Mouse (Mus musculus) liver, embryonic 11.5 days (tissue): ENCODE measurements around the gene Nup214. TPM values are rescaled to one million over a fixed set of nuclear protein-coding genes. Genes with fewer than 3 reads are reported as not detected.

Experiments
- ATAC-seq: fragments of 200-750 bp; cut with Nextera tagmentation; replicated peaks from 2 replicates; pipeline ENCODE4 v1.8.0; 2017; ENCODE audit warnings: moderate number of reproducible peaks, mild to moderate bottlenecking, moderate TSS enrichment, moderate library complexity; ENCODE audit not compliant: low FRiP score
- DNase-seq: peaks from one replicate; pipeline ENCODE4 v3.0.0-alpha.2; 2017; ENCODE audit warnings: low spot score
- H3K27ac ChIP-seq: fragments of 300-500 bp; sonication (generic); 2 replicates; pipeline ENCODE4 v1.5.1; 2014; ENCODE audit warnings: mild to moderate bottlenecking, low read depth, low read length, control low read depth
- H3K27me3 ChIP-seq: fragments of 300-500 bp; sonication (generic); replicated peaks from 2 replicates; pipeline ENCODE4 v1.6.1; 2014; ENCODE audit warnings: low read length, mixed read lengths; ENCODE audit not compliant: control insufficient read depth, insufficient read depth
- H3K36me3 ChIP-seq: fragments of 300-500 bp; sonication (generic); 2 replicates; pipeline ENCODE4 v1.6.1; 2014; ENCODE audit warnings: mild to moderate bottlenecking, low read length, moderate library complexity, mixed read lengths; ENCODE audit not compliant: control insufficient read depth, insufficient read depth
- H3K4me1 ChIP-seq: fragments of 300-500 bp; sonication (generic); replicated peaks from 2 replicates; pipeline ENCODE4 v1.6.1; 2014; ENCODE audit warnings: low read length, mixed read lengths; ENCODE audit not compliant: control insufficient read depth, insufficient read depth
- H3K4me2 ChIP-seq: fragments of 300-500 bp; sonication (generic); 2 replicates; pipeline ENCODE4 v1.6.1; 2014; ENCODE audit warnings: mild to moderate bottlenecking, control low read depth, moderate library complexity
- H3K4me3 ChIP-seq: fragments of 300-500 bp; sonication (generic); 2 replicates; pipeline ENCODE4 v1.5.1; 2014; ENCODE audit warnings: low read depth, low read length, control low read depth
- H3K9ac ChIP-seq: fragments of 300-500 bp; sonication (generic); 2 replicates; pipeline ENCODE4 v1.6.1; 2014; ENCODE audit warnings: low read depth, low read length, control low read depth
- H3K9me3 ChIP-seq: fragments of 300-500 bp; sonication (generic); 2 replicates; pipeline ENCODE4 v1.6.1; 2016; ENCODE audit warnings: low read length, inconsistent platforms, mixed read lengths; ENCODE audit not compliant: control insufficient read depth
- WGBS: fragments of 180-500 bp; shearing (Covaris S2); extraction: QIAGEN DNeasy Blood & Tissue Kit; methylation state at CpG from one replicate; pipeline ENCODE4 v1.1.7; 2014; 5-methylcytosine and 5-hydroxymethylcytosine counted together
- polyA plus RNA-seq: library from polyadenylated mRNA; unstranded; fragments of >200 nt; fragmentation: Nextera tagmentation; extraction: Ambion mirVana; gene quantifications from 2 replicates; pipeline ENCODE4 v1.2.1, GENCODE M21; 2014

The Nup214 gene
- polyA plus RNA-seq, 1 experiment from 2014 or later: 88.0 TPM

DNA sequence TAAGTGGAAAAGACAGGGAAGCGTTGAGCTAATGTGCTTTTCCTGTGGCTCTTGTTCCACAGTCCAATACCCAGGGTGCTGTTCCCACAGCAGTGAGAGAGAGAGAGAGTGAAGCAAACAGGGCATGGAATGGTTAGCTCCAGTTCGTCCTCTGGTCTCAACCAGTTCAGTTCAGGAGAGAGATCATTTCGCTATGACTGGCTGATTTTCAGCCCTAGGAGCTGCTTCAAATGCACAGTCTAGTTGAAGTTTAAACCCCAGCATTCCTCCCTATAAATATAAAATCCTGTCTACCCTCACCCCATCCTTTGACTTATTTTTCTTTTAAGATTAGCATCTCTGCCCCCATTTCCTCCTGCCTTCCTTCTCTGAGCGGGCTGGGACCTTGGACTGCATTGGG lies 1.6 kb upstream of the Nup214 start:
- Histone ChIP-seq H3K9ac (no peak overlapping the region), H3K4me1 (peaks cover 12% of the 10 kb centered on the region), H3K36me3 (peaks cover 8% of the 10 kb centered on the region), H3K4me2 (no peak overlapping the region), H3K9me3 (no peaks in the 10 kb centered on the region), H3K4me3 (0 out of 2 replicates have a peak overlapping the region, but pooled peaks have one; percentile 1), H3K27me3 (no peaks in the 10 kb centered on the region), H3K27ac (no peak overlapping the region)
- DNase-seq (no peak), ATAC-seq (no peak)
- 84% methylated on average over 4 of the region's 4 CpGs for WGBS

DNA sequence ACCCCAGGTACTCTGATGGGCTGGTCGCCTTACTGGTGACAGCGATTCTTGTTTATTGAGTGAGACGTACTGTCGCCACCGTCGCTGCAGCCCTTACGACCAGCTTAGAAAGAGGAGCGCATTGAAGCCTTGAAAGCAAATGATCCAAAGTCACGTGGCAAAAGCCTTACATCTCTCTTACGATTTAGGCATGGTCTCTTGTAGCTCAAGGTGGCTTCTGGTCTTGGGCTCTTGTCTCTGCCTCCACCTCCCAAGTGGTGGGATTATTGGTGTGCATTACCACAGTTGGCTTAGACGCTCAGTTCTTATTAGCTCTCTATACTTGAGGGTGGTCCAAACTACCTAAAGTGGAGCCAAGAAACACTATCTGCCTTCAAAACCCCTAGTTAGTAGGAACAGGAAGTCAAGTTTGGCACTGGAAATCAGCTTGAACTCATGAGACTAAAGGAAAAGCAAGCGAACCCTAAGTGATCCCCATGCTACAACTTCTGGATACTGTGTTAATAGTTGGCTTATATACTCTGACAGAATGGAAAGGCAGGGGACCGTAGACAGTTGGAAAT lies 654 bp downstream of the Nup214 start:
- peaks cover 18% of the 10 kb centered on the region for H3K36me3 ChIP-seq
- no peak for DNase-seq
- no peak for ATAC-seq

DNA sequence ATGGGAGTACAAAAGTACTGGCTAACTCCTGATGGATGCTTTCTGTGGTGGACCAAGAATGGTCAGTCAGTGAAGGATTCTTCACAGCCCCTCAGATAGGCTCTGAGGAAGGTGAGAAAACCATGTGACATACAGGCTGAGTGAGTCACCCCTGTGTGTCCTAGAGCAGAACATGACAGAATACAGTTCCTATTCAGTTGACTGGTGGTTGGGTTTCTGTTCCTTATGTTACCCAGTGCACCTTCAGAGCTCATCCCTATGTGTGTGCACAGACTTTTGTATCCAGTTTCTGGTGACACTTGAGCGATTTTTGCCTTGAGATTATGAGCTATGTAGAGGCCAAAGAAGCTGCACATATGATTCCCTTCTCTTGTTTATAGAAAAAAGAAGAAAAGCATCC lies 13.5 kb downstream of the Nup214 start:
- 95% methylated on average over 1 of the region's 1 CpGs for WGBS
- Histone ChIP-seq H3K27me3 (no peaks in the 10 kb centered on the region), H3K9ac (no peak overlapping the region), H3K4me2 (no peak overlapping the region), H3K36me3 (peaks cover 67% of the 10 kb centered on the region), H3K27ac (no peak overlapping the region), H3K9me3 (no peaks in the 10 kb centered on the region), H3K4me1 (no peaks in the 10 kb centered on the region), H3K4me3 (no peak overlapping the region)
- DNase-seq (no peak), ATAC-seq (no peak)

More for the DNA sequence above, 654 bp downstream of the Nup214 start:
- Histone ChIP-seq H3K27ac (peak overlapping the region; percentile 78), H3K9me3 (no peaks in the 10 kb centered on the region), H3K4me1 (peaks cover 12% of the 10 kb centered on the region), H3K9ac (peak overlapping the region; percentile 96), H3K4me2 (peak overlapping the region; percentile 92), H3K4me3 (peak overlapping the region; percentile 99), H3K27me3 (no peaks in the 10 kb centered on the region)
- WGBS: 7% methylated on average over 13 of the region's 13 CpGs

DNA sequence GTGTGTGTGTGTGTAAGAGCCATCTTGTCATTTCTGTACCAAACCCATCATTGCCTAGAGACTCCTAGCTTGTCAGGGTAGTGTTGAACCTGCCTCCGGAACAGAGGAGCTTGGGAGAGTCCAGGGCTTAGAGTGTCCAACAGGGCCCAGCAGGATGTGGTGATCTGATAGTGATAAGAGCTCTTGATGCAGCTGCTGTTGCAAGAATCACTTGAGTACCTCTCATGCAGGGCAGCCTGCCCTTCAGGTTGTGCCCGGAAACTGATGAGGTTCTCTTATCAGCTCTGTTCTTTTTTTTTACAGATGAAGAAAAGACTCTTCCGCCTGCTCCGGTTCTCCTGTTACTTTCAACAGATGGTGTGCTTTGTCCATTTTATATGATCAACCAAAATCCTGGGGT lies 16.7 kb downstream of the Nup214 start:
- no peaks in the 10 kb centered on the region for H3K4me1 ChIP-seq
- ATAC-seq: no peak
- DNase-seq: no peak
- H3K4me3 ChIP-seq: no peak overlapping the region
- H3K9me3 ChIP-seq: no peaks in the 10 kb centered on the region
- no peaks in the 10 kb centered on the region for H3K27me3 ChIP-seq
- H3K9ac ChIP-seq: no peak overlapping the region
- no peak overlapping the region for H3K27ac ChIP-seq
- H3K4me2 ChIP-seq: no peak overlapping the region
- 84% methylated on average over 4 of the region's 4 CpGs for WGBS
- H3K36me3 ChIP-seq: peaks cover 58% of the 10 kb centered on the region

DNA sequence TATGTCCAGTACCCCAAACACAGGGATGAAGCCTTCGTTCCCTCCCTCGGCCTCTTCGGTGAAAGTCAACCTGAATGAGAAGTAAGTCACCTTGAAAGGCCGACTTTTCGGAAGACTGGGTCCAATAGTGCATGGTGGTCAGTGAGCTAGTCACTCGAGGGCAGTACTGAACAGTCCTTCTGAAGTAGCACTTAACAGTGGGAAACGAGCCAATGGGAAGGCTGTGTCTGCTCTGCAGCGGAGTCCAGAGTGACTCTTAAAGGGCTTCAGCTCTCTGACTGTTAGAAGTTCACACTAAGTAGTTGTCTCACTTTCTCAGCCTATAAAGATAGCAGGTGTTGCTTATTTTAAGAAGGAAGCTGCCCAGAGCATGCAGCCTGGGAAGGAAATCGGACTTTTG lies 20.7 kb downstream of the Nup214 start:
- peaks cover 60% of the 10 kb centered on the region for H3K36me3 ChIP-seq
- no peak overlapping the region for H3K4me3 ChIP-seq
- no peaks in the 10 kb centered on the region for H3K9me3 ChIP-seq
- no peaks in the 10 kb centered on the region for H3K27me3 ChIP-seq
- H3K4me1 ChIP-seq: no peaks in the 10 kb centered on the region
- H3K9ac ChIP-seq: no peak overlapping the region
- no peak for ATAC-seq
- no peak overlapping the region for H3K27ac ChIP-seq
- 92% methylated on average over 9 of the region's 9 CpGs for WGBS
- DNase-seq: no peak
- no peak overlapping the region for H3K4me2 ChIP-seq

DNA sequence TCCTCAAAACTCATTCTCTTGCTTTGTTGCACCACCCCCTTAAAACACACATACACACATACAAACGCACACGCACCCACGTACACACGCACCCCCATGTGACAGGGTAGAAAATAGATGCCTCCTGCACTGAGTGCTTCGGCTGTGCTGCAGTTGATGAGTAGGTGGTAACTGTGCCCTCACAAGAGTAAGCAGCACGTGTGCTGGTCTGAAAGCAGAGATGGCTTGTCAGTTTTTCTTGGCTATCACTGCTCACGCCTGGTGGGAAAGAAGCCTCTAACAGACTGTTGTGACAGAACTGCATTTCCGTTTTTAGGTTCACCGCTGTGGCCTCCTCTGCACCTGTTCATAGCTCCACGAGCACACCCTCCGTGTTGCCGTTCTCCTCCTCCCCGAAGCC lies 21.8 kb downstream of the Nup214 start:
- Histone ChIP-seq H3K27ac (no peak overlapping the region), H3K9ac (no peak overlapping the region), H3K4me1 (no peaks in the 10 kb centered on the region), H3K36me3 (peaks cover 56% of the 10 kb centered on the region), H3K4me3 (no peak overlapping the region), H3K9me3 (no peaks in the 10 kb centered on the region), H3K27me3 (no peaks in the 10 kb centered on the region), H3K4me2 (no peak overlapping the region)
- no peak for DNase-seq
- WGBS: 95% methylated on average over 13 of the region's 13 CpGs
- no peak for ATAC-seq

DNA sequence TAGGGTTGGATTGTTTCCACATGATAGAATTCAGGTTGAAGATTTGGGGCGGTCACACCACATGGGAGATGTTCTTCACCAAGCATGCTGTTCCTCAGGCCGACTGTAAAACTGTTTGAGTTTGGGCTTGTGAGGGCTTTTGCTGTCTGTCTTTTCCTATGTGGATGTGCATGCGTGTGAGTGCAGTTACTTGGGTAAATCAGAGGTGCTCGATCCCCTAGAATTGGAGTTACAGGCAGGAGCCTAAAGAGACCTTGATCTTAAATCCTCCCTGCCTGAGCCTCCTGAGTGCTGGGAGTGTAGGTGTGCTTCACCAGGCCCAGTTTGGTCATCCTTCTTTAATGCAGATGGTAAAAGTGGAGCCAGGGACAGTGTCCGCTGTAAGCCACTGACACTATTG lies 23.3 kb downstream of the Nup214 start:
- H3K9me3 ChIP-seq: no peaks in the 10 kb centered on the region
- DNase-seq (no peak), ATAC-seq (no peak)
- H3K4me3 ChIP-seq: no peak overlapping the region
- peaks cover 52% of the 10 kb centered on the region for H3K36me3 ChIP-seq
- H3K4me2 ChIP-seq: no peak overlapping the region
- no peak overlapping the region for H3K27ac ChIP-seq
- H3K9ac ChIP-seq: no peak overlapping the region
- WGBS: 89% methylated on average over 5 of the region's 5 CpGs
- H3K4me1 ChIP-seq: no peaks in the 10 kb centered on the region
- no peaks in the 10 kb centered on the region for H3K27me3 ChIP-seq

DNA sequence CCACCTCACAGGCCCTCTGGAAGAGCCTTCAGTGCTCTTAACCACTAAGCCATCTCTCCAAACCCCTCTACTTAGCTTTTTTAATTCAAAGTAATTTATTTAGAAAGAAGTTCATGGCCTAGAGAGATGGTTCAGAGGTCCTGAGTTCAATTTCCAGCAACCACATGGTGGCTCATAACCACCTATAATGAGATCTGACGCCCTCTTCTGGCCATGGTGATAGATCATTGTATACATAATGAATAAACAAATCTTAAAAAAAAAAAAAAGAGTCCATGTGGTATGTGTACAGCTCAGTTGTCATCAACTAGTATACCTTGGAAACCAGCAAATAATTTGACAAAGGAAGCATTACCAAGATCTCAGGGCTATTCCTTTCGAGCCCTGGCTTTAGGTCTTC lies 24.2 kb downstream of the Nup214 start:
- H3K4me1 ChIP-seq: no peaks in the 10 kb centered on the region
- no peak overlapping the region for H3K4me3 ChIP-seq
- no peak overlapping the region for H3K4me2 ChIP-seq
- H3K36me3 ChIP-seq: peaks cover 54% of the 10 kb centered on the region
- H3K9me3 ChIP-seq: no peaks in the 10 kb centered on the region
- DNase-seq (no peak), ATAC-seq (no peak)
- H3K9ac ChIP-seq: no peak overlapping the region
- no peaks in the 10 kb centered on the region for H3K27me3 ChIP-seq
- H3K27ac ChIP-seq: no peak overlapping the region
- WGBS: 67% methylated on average over 2 of the region's 2 CpGs

DNA sequence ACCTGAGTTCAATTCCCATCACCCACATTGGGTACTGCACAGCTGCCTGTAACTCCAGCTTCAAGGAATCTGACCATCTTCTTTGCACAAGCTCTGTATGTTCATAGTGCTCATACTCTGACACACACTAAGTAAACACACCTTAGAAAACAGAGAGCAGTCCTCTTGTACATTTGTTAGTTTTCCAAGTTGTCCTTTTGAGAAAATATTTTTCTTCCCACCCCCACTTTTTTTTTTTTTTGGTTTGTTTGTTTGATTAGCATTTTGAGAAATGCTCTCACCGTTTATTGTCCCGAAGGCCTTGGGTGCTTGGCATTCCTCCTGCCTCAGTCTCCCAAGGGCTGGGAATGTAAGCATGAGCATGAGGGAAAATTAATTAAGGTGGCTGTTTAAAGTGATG lies 34.1 kb downstream of the Nup214 start:
- 96% methylated on average over 2 of the region's 2 CpGs for WGBS
- H3K4me2 ChIP-seq: no peak overlapping the region

More for the DNA sequence above, 34.1 kb downstream of the Nup214 start:
- H3K4me1 ChIP-seq: no peaks in the 10 kb centered on the region
- no peak overlapping the region for H3K4me3 ChIP-seq
- H3K27me3 ChIP-seq: no peaks in the 10 kb centered on the region
- ATAC-seq (no peak), DNase-seq (no peak)
- peaks cover 63% of the 10 kb centered on the region for H3K36me3 ChIP-seq
- H3K9me3 ChIP-seq: no peaks in the 10 kb centered on the region
- no peak overlapping the region for H3K27ac ChIP-seq
- H3K9ac ChIP-seq: no peak overlapping the region
